Mouse (Mus musculus): ENCODE measurements around the gene C6. TPM values are rescaled to one million over a fixed set of nuclear protein-coding genes. Genes with fewer than 3 reads are reported as not detected.

The C6 gene
- total and polyA plus RNA-seq, 3 experiments, result not detected

GRCm38 (mm10) chr15:4850015-4850414 is 123.0 kb downstream of the C6 start:
- TF ChIP-seq ETS1 (IDR thresholded peaks at IDR 0.05; ENCODE audit: low read depth, low read length) (no peak), MYB (IDR thresholded peaks at IDR 0.05; ENCODE audit: low read depth, low read length) (no peak), EP300 (IDR thresholded peaks at IDR 0.05; ENCODE audit: low read depth in 1 of 2, low read length in 2 of 2) (no peak), USF1 (IDR thresholded peaks at IDR 0.05; ENCODE audit: low read depth, low read length) (no peak), ZC3H11A (IDR thresholded peaks at IDR 0.05; ENCODE audit: low read depth, low read length) (no peak)

More at GRCm38 (mm10) chr15:4850015-4850414, 123.0 kb downstream of the C6 start:
- H3K79me2 ChIP-seq (ENCODE audit: control insufficient read depth, insufficient read depth, low read length, poor library complexity), result no peaks in the 10 kb centered on the region
- no peaks in the 10 kb centered on the region for H3K36me3 ChIP-seq (ENCODE audit: control insufficient read depth in 1 of 2, insufficient read depth in 2 of 2, low read length in 2 of 2)
- no peaks in the 10 kb centered on the region for H3K9me3 ChIP-seq (replicated peaks; ENCODE audit: insufficient read depth, low read length)
- no peak overlapping the region for H3K27ac ChIP-seq (ENCODE audit: control insufficient read depth, low read depth, low read length)
- no peak overlapping the region for H3K9ac ChIP-seq (ENCODE audit: control insufficient read depth, low read depth, low read length, poor library complexity, severe bottlenecking)
- no peak overlapping the region for H3K4me3 ChIP-seq (ENCODE audit: control insufficient read depth in 1 of 2, insufficient read depth in 1 of 2, low read depth in 2 of 2, low read length in 2 of 2)
- H3K27me3 ChIP-seq (ENCODE audit: control insufficient read depth in 1 of 2, insufficient read depth in 2 of 2, low read length in 2 of 2), result no peaks in the 10 kb centered on the region
- no peaks in the 10 kb centered on the region for H3K4me1 ChIP-seq (ENCODE audit: control insufficient read depth in 1 of 2, insufficient read depth in 2 of 2, low read length in 2 of 2)
- DNase-seq (ENCODE audit: low read depth, low spot score), result no peak

Other genes with a start within 250 kb of the C6 start
- gene Mroh2b, start 171.6 kb downstream of the C6 start, total RNA-seq (2012; rRNA removed), result not detected in 2 replicates
- not detected for gene Mroh2b, start 171.6 kb downstream of the C6 start, polyA plus RNA-seq (2012; ENCODE audit: insufficient read depth in 1 of 2, insufficient read length in 2 of 2, low read depth in 1 of 2, low replicate concordance in 2 of 2, missing spikeins in 1 of 2)

All from MEL (cell line).